Mouse (Mus musculus) hindbrain, embryonic 11.5 days (tissue): ENCODE measurements around the gene D6Wsu163e. TPM values are rescaled to one million over a fixed set of nuclear protein-coding genes. Genes with fewer than 3 reads are reported as not detected.

Experiments used
- ATAC-seq: fragments of 200-750 bp; cut with Nextera tagmentation; 2 replicates; pipeline ENCODE4 v1.8.0; 2017; ENCODE audit warnings: mild to moderate bottlenecking, moderate TSS enrichment, moderate library complexity; ENCODE audit not compliant: low FRiP score
- DNase-seq: peaks from one replicate; pipeline ENCODE4 v3.0.0-alpha.2; 2015; ENCODE audit warnings: low spot score
- H3K27ac ChIP-seq: fragments of 300-500 bp; sonication (generic); 2 replicates; pipeline ENCODE4 v1.5.1; 2014; ENCODE audit warnings: mild to moderate bottlenecking, low read depth, low read length
- H3K27me3 ChIP-seq: fragments of 300-500 bp; sonication (generic); 2 replicates; pipeline ENCODE4 v1.6.1; 2014; ENCODE audit warnings: mild to moderate bottlenecking, low read length, moderate library complexity, mixed read lengths; ENCODE audit not compliant: control insufficient read depth, insufficient read depth
- H3K36me3 ChIP-seq: fragments of 300-500 bp; sonication (generic); 2 replicates; pipeline ENCODE4 v1.6.1; 2014; ENCODE audit warnings: mild to moderate bottlenecking, low read length, moderate library complexity, mixed read lengths; ENCODE audit not compliant: control insufficient read depth, insufficient read depth
- H3K4me1 ChIP-seq: fragments of 300-500 bp; sonication (generic); replicated peaks from 2 replicates; pipeline ENCODE4 v1.6.1; 2014; ENCODE audit warnings: low read length, mixed read lengths; ENCODE audit not compliant: control insufficient read depth, insufficient read depth
- H3K4me2 ChIP-seq: fragments of 300-500 bp; sonication (generic); replicated peaks from 2 replicates; pipeline ENCODE4 v1.6.1; 2014; ENCODE audit warnings: mild to moderate bottlenecking, low read depth, low read length
- H3K4me3 ChIP-seq: fragments of 300-500 bp; sonication (generic); 2 replicates; pipeline ENCODE4 v1.5.1; 2014; ENCODE audit warnings: low read depth, low read length
- H3K9ac ChIP-seq: fragments of 300-500 bp; sonication (generic); 2 replicates; pipeline ENCODE4 v1.6.1; 2014; ENCODE audit warnings: low read depth, low read length
- H3K9me3 ChIP-seq: fragments of 300-500 bp; sonication (generic); 2 replicates; pipeline ENCODE4 v1.6.1; 2016; ENCODE audit warnings: low read length; ENCODE audit not compliant: control insufficient read depth
- WGBS: fragments of 180-500 bp; shearing (Covaris S2); extraction: QIAGEN DNeasy Blood & Tissue Kit; methylation state at CpG from one replicate; pipeline ENCODE4 v1.1.7; 2014; 5-methylcytosine and 5-hydroxymethylcytosine counted together
- polyA plus RNA-seq: library from polyadenylated mRNA; unstranded; fragments of >200 nt; fragmentation: Nextera tagmentation; extraction: Ambion mirVana; gene quantifications from 2 replicates; pipeline ENCODE4 v1.2.1, GENCODE M21; 2014

The D6Wsu163e gene
- polyA plus RNA-seq, 1 experiment from 2014 or later: 19.3 TPM

GRCm38 (mm10) chr6:126938853-126939486 is 792 bp upstream of the D6Wsu163e start:
- Histone ChIP-seq H3K9ac (peak overlapping the region; percentile 71), H3K27me3 (no peaks in the 10 kb centered on the region), H3K9me3 (no peaks in the 10 kb centered on the region), H3K4me2 (peak overlapping the region; percentile 58), H3K4me3 (peak overlapping the region; percentile 64), H3K36me3 (0 out of 2 replicates have a peak, but pooled peaks cover 2% of the 10 kb centered on the region), H3K27ac (no peak overlapping the region), H3K4me1 (no peaks in the 10 kb centered on the region)
- DNase-seq (no peak), ATAC-seq (no peak)
- WGBS: under 1% methylated on average over 31 of the region's 31 CpGs

- H3K36me3 ChIP-seq: 0 out of 2 replicates have a peak, but pooled peaks cover 1% of the 10 kb centered on the region
- peak overlapping the region; percentile 71; the same call in 1 of the 2 replicates for H3K9ac ChIP-seq
- 4% methylated on average over 5 of the region's 5 CpGs for WGBS
- H3K4me1 ChIP-seq: no peaks in the 10 kb centered on the region
- ATAC-seq (0 out of 2 replicates have a peak, but pooled peaks have one; percentile 1), DNase-seq (peak; percentile 35)
- H3K27me3 ChIP-seq: no peaks in the 10 kb centered on the region
- peak overlapping the region; percentile 64 for H3K4me3 ChIP-seq
- no peak overlapping the region for H3K27ac ChIP-seq
- H3K4me2 ChIP-seq: peak overlapping the region; percentile 58
- H3K9me3 ChIP-seq: no peaks in the 10 kb centered on the region
Measured at GRCm38 (mm10) chr6:126940451-126940850, 689 bp downstream of the D6Wsu163e start.

- 93% methylated on average over 4 of the region's 4 CpGs for WGBS
- Histone ChIP-seq H3K4me1 (no peaks in the 10 kb centered on the region), H3K36me3 (0 out of 2 replicates have a peak, but pooled peaks cover 2% of the 10 kb centered on the region), H3K27ac (no peak overlapping the region), H3K9me3 (no peaks in the 10 kb centered on the region), H3K4me3 (no peak overlapping the region), H3K27me3 (no peaks in the 10 kb centered on the region), H3K4me2 (no peak overlapping the region), H3K9ac (no peak overlapping the region)
- ATAC-seq (no peak), DNase-seq (peak; percentile 10)
Measured at GRCm38 (mm10) chr6:126948336-126948735, 8.6 kb downstream of the D6Wsu163e start.

- peak; percentile 88 for DNase-seq
- Histone ChIP-seq H3K4me1 (no peaks in the 10 kb centered on the region), H3K4me2 (no peak overlapping the region), H3K9ac (no peak overlapping the region), H3K27me3 (no peaks in the 10 kb centered on the region), H3K27ac (no peak overlapping the region), H3K4me3 (no peak overlapping the region), H3K36me3 (no peaks in the 10 kb centered on the region), H3K9me3 (no peaks in the 10 kb centered on the region)
- WGBS: 13% methylated on average over 10 of the region's 10 CpGs
- ATAC-seq: no peak
Measured at GRCm38 (mm10) chr6:126955734-126956133, 16.0 kb downstream of the D6Wsu163e start.

GRCm38 (mm10) chr6:126961371-126962018 is 21.7 kb downstream of the D6Wsu163e start:
- Histone ChIP-seq H3K27ac (no peak overlapping the region), H3K4me3 (no peak overlapping the region), H3K9ac (no peak overlapping the region), H3K27me3 (no peaks in the 10 kb centered on the region), H3K4me2 (no peak overlapping the region), H3K36me3 (no peaks in the 10 kb centered on the region), H3K9me3 (no peaks in the 10 kb centered on the region), H3K4me1 (no peaks in the 10 kb centered on the region)
- DNase-seq (no peak), ATAC-seq (no peak)
- WGBS: 92% methylated on average over 8 of the region's 8 CpGs

- ATAC-seq (no peak), DNase-seq (no peak)
- no peak overlapping the region for H3K4me2 ChIP-seq
- H3K36me3 ChIP-seq: no peaks in the 10 kb centered on the region
- H3K9ac ChIP-seq: no peak overlapping the region
- H3K27me3 ChIP-seq: no peaks in the 10 kb centered on the region
- H3K27ac ChIP-seq: no peak overlapping the region
- H3K4me3 ChIP-seq: no peak overlapping the region
- WGBS: 87% methylated on average over 5 of the region's 5 CpGs
- no peaks in the 10 kb centered on the region for H3K9me3 ChIP-seq
- no peaks in the 10 kb centered on the region for H3K4me1 ChIP-seq
Measured at GRCm38 (mm10) chr6:126962709-126963108, 22.9 kb downstream of the D6Wsu163e start.

- DNase-seq (no peak), ATAC-seq (no peak)
- WGBS: 87% methylated on average over 9 of the region's 9 CpGs
- H3K9me3 ChIP-seq: no peaks in the 10 kb centered on the region
- H3K9ac ChIP-seq: no peak overlapping the region
- H3K4me1 ChIP-seq: no peaks in the 10 kb centered on the region
- no peak overlapping the region for H3K27ac ChIP-seq
- H3K36me3 ChIP-seq: no peaks in the 10 kb centered on the region
- H3K27me3 ChIP-seq: no peaks in the 10 kb centered on the region
- H3K4me3 ChIP-seq: no peak overlapping the region
- no peak overlapping the region for H3K4me2 ChIP-seq
Measured at GRCm38 (mm10) chr6:126963426-126963825, 23.7 kb downstream of the D6Wsu163e start.

- Histone ChIP-seq H3K27ac (no peak overlapping the region), H3K9me3 (no peaks in the 10 kb centered on the region), H3K9ac (no peak overlapping the region), H3K36me3 (no peaks in the 10 kb centered on the region), H3K27me3 (no peaks in the 10 kb centered on the region), H3K4me2 (no peak overlapping the region), H3K4me1 (no peaks in the 10 kb centered on the region), H3K4me3 (no peak overlapping the region)
- 93% methylated on average over 14 of the region's 14 CpGs for WGBS
- no peak for DNase-seq
- no peak for ATAC-seq
Measured at GRCm38 (mm10) chr6:126966241-126967026, 26.7 kb downstream of the D6Wsu163e start.
